Mouse (Mus musculus): ENCODE measurements around the gene Slc1a5. TPM values are rescaled to one million over a fixed set of nuclear protein-coding genes. Genes with fewer than 3 reads are reported as not detected.

The Slc1a5 gene
- total and polyA plus RNA-seq, 2 experiments from 2014 or later: 7.2 to 9.3 TPM

DNA sequence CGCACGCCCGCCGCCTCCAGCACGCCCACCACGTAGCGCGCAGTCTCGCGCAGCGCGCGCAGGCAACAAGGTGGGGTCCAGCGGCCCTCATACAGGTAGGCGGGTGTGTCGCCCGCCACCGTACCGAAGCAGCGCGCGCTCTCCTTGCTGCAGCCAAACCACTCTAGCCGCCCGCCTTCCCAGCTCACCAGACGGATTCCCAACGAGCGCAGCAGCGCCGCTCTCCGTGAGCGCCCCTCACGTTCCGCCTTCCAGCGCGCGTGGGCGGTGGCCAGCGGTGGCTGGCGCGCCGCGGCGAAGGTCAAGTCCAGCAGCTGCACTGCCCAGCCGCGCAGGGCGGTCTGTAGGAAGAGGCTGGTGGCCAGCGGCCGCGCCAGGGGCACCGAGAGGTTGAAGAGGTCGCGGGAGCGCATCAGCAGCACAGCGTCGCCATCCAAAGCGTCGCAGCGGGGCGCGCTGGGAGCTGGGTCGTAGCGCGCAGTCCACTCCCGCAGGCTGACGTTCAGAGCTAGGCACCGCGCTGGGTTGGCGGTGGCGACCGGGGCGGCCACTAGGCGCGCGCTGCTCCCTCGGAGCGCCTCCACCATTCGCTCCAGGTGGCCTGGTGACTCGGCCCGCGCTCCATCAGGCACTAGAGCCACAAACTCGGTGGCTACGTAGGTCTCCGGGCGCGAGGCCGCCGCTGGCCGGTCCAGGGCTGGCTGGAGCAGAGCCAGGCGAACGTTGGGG lies 29.9 kb downstream of the Slc1a5 start:
- Histone ChIP-seq H3K27me3 (ENCODE audit: insufficient read depth, low read length) (no peaks in the 10 kb centered on the region), H3K4me3 (ENCODE audit: low read depth, low read length) (peak overlapping the region; percentile 52), H3K9me3 (ENCODE audit: low read length) (no peaks in the 10 kb centered on the region), H3K4me2 (ENCODE audit: low read depth) (peak overlapping the region; percentile 92), H3K9ac (peak overlapping the region; percentile 67), H3K4me1 (ENCODE audit: insufficient read depth) (peaks cover 17% of the 10 kb centered on the region), H3K36me3 (ENCODE audit: insufficient read depth) (peaks cover 4% of the 10 kb centered on the region; the same call in 1 of the 2 replicates), H3K27ac (ENCODE audit: low read depth, low read length) (peak overlapping the region; percentile 80)
- DNase-seq: peak; percentile 74
- peak; percentile 62 for ATAC-seq
- peak; percentile 60 for TF ChIP-seq CTCF (IDR thresholded peaks at IDR 0.05; ENCODE audit: low read depth)
- 13% methylated on average over 90 of the region's 90 CpGs for WGBS

DNA sequence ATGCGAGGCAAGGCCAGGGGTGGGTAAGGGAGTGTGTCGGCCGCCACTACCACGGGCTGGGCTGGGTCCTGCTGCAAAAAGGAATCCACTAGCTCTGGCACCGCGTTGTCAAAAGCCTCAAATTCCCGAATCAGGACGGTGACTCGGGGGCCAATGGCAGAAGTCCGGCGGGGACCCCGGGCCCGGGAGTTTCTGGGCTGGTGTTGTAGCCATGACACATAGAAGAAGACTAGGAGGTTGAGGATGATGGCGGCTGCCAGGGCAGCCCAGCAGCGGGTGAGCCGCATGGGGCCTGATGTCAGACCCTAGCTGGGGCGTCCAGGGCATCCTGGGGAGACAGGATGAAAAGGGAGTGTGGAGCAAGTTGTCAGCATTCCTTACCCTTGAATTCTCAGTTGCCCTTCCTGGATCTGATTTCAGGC lies 30.5 kb downstream of the Slc1a5 start:
- Histone ChIP-seq H3K4me3 (ENCODE audit: low read depth, low read length) (peak overlapping the region; percentile 52), H3K9me3 (ENCODE audit: low read length) (no peaks in the 10 kb centered on the region), H3K4me2 (ENCODE audit: low read depth) (peak overlapping the region; percentile 92), H3K36me3 (ENCODE audit: insufficient read depth) (peaks cover 4% of the 10 kb centered on the region; the same call in 1 of the 2 replicates), H3K27me3 (ENCODE audit: insufficient read depth, low read length) (no peaks in the 10 kb centered on the region), H3K4me1 (ENCODE audit: insufficient read depth) (peaks cover 17% of the 10 kb centered on the region), H3K27ac (ENCODE audit: low read depth, low read length) (peak overlapping the region; percentile 80), H3K9ac (peak overlapping the region; percentile 67)
- ATAC-seq (no peak), DNase-seq (no peak)
- WGBS: 18% methylated on average over 17 of the region's 17 CpGs
- TF ChIP-seq CTCF (IDR thresholded peaks at IDR 0.05; ENCODE audit: low read depth): no peak

DNA sequence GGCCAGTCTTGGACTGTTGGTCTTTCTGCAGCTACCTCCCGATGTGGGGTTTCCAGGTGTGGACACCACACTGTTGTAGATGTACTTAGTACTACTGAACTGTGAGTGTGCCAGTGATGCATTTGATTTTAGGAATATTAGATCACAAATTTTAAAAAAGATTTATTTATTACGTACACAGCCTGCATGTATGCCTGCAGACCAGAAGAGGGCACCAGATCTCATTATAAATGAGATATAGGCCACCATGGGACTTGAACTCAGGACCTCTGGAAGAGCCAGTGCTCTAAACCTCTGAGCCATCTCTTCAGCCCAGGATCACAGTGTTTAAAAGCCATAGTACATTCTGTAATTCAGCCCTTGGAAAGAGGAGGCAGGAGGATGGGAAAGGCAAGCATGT lies 31.4 kb downstream of the Slc1a5 start:
- no peak overlapping the region for H3K4me3 ChIP-seq (ENCODE audit: low read depth, low read length)
- no peak for ATAC-seq
- no peak overlapping the region for H3K27ac ChIP-seq (ENCODE audit: low read depth, low read length)
- H3K9me3 ChIP-seq (ENCODE audit: low read length): no peaks in the 10 kb centered on the region
- peaks cover 4% of the 10 kb centered on the region; the same call in 1 of the 2 replicates for H3K36me3 ChIP-seq (ENCODE audit: insufficient read depth)
- H3K4me2 ChIP-seq (ENCODE audit: low read depth): no peak overlapping the region; the same call in 1 of the 2 replicates
- TF ChIP-seq CTCF (IDR thresholded peaks at IDR 0.05; ENCODE audit: low read depth): peak; percentile 50
- H3K4me1 ChIP-seq (ENCODE audit: insufficient read depth): peaks cover 17% of the 10 kb centered on the region
- no peaks in the 10 kb centered on the region for H3K27me3 ChIP-seq (ENCODE audit: insufficient read depth, low read length)
- peak; percentile 16 for DNase-seq
- 68% methylated on average over 2 of the region's 2 CpGs for WGBS
- no peak overlapping the region for H3K9ac ChIP-seq

DNA sequence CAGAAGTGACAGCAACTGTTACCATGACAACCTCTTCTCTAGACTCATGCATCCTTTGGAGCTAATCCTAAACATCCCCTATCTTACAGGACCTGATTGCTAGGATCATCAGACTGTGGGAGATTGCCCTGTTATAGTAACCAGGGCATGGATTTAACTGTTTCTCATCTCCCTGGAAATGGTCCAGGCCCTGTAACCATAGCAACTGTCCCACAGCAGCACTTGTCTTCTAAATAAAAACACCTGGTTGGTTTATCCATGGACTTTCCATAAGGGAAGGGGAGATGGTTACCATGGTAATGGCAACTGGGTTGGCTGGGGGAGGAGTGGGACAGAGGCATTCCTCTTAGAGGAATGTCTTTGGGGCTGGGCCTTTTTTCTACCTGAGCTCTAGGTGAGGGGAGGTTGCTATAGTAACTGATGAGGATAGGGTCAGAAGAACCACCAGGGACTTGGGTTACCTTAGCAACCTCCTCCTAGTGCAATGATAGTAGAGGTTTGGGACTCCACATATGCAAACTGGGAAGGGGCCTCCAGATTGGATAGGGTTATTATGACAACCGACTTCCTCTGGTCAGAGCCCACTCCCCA lies 34.3 kb downstream of the Slc1a5 start, which contains the start of gene Strn4:
Strn4 (plus strand) TSS at position 539 of the 591 bp plus-strand sequence.
- peak within 1 kb of the TSS; percentile 98 for H3K27ac ChIP-seq (ENCODE audit: low read depth, low read length)
- WGBS: 0% methylated on average over 1 of the region's 1 CpGs
- H3K9me3 ChIP-seq (ENCODE audit: low read length): no peaks in the 10 kb centered on the region
- H3K4me3 ChIP-seq (ENCODE audit: low read depth, low read length): peak within 1 kb of the TSS; percentile 96
- TF ChIP-seq CTCF (IDR thresholded peaks at IDR 0.05; ENCODE audit: low read depth): no peak
- peak within 1 kb of the TSS; percentile 99 for H3K9ac ChIP-seq
- ATAC-seq (peak; percentile 70), DNase-seq (peak; percentile 80)
- peak within 1 kb of the TSS; percentile 88 for H3K4me2 ChIP-seq (ENCODE audit: low read depth)
- H3K27me3 ChIP-seq (ENCODE audit: insufficient read depth, low read length): no peaks in the 10 kb centered on the region
- H3K36me3 ChIP-seq (ENCODE audit: insufficient read depth): no peaks in the 10 kb centered on the region
- peaks cover 37% of the 10 kb centered on the region for H3K4me1 ChIP-seq (ENCODE audit: insufficient read depth)

DNA sequence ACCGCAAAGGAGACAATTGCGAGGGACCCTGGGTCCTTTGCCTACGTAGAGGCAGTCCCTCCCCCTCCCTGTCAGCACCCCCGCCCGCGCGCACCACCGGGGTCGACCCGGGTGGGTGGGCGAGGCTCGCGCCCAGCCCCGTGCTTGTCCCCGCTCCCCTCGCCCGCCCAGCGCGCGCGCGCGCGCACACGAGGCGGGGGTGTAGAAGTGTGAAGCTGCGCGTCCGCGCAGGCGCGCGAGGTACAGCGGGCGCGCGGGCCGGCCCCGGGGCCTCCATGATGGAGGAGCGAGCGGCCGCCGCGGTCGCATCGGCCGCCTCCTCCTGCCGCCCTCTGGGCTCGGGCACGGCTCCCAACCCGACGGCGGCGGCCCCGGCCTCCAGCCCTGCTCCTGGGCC lies 34.9 kb downstream of the Slc1a5 start:
- Histone ChIP-seq H3K9me3 (ENCODE audit: low read length) (no peaks in the 10 kb centered on the region), H3K27me3 (ENCODE audit: insufficient read depth, low read length) (no peaks in the 10 kb centered on the region), H3K4me3 (ENCODE audit: low read depth, low read length) (peak overlapping the region; percentile 96), H3K27ac (ENCODE audit: low read depth, low read length) (peak overlapping the region; percentile 98), H3K4me1 (ENCODE audit: insufficient read depth) (peaks cover 40% of the 10 kb centered on the region), H3K36me3 (ENCODE audit: insufficient read depth) (no peaks in the 10 kb centered on the region), H3K4me2 (ENCODE audit: low read depth) (peak overlapping the region; percentile 88), H3K9ac (peak overlapping the region; percentile 99)
- DNase-seq (peak; percentile 95), ATAC-seq (peak; percentile 83)
- 0% methylated on average over 54 of the region's 55 CpGs for WGBS
- TF ChIP-seq CTCF (IDR thresholded peaks at IDR 0.05; ENCODE audit: low read depth): no peak

DNA sequence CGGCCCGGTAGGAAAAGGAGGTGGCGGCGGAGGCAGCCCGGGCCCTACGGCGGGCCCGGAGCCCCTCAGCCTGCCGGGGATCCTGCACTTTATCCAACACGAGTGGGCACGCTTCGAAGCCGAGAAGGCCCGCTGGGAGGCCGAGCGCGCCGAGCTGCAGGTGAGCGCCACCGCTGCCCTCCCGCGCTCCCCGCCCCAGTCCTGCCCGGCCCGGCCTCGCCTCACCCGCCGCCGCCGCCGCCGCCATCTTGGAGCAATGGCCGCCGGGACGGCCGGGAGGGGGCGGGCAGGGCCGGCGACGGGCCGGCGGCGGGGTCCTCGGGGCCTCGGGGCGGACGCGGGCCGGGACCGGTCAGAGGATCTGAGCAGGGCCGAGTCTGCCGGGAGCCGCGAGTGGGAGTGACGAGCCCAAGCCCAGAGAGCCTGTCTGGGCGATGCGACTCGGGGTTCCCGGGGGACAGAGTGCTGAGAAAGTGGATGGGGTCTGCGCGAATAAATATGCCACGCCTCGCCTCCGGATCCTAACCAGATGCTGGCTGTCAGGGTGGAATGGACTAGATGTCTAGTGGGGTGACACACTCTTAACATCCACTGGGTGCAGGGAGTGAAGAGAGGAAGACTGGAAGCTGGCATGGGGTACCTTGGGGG lies 35.5 kb downstream of the Slc1a5 start, which contains the start of gene Fkrp:
Fkrp (minus strand) TSS at position 258 of the 648 bp plus-strand sequence.
- H3K4me2 ChIP-seq (ENCODE audit: low read depth): peak within 1 kb of the TSS; percentile 88
- no peaks in the 10 kb centered on the region for H3K36me3 ChIP-seq (ENCODE audit: insufficient read depth)
- peak within 1 kb of the TSS; percentile 98 for H3K27ac ChIP-seq (ENCODE audit: low read depth, low read length)
- H3K4me3 ChIP-seq (ENCODE audit: low read depth, low read length): peak within 1 kb of the TSS; percentile 96
- H3K9ac ChIP-seq: peak within 1 kb of the TSS; percentile 99
- H3K9me3 ChIP-seq (ENCODE audit: low read length): no peaks in the 10 kb centered on the region
- no peak for TF ChIP-seq CTCF (IDR thresholded peaks at IDR 0.05; ENCODE audit: low read depth)
- WGBS: 1% methylated on average over 48 of the region's 64 CpGs
- peaks cover 39% of the 10 kb centered on the region for H3K4me1 ChIP-seq (ENCODE audit: insufficient read depth)
- DNase-seq (peak; percentile 51), ATAC-seq (peak; percentile 51)
- H3K27me3 ChIP-seq (ENCODE audit: insufficient read depth, low read length): no peaks in the 10 kb centered on the region

All from forebrain, postnatal 0 days (tissue).